Mouse (Mus musculus): ENCODE results near the gene Elovl5. TPM values are rescaled to one million over a fixed set of nuclear protein-coding genes. Genes with fewer than 3 reads are reported as not detected.

The Elovl5 gene
- polyA plus RNA-seq, 1 experiment = 45.1 TPM

- peak overlapping the region; percentile 83 for H3K4me2 ChIP-seq (ENCODE audit: low read depth)
- no peaks in the 10 kb centered on the region for H3K27me3 ChIP-seq (ENCODE audit: control insufficient read depth, insufficient read depth, insufficient read length)
- H3ac ChIP-seq (ENCODE audit: control insufficient read depth, insufficient read length) = peak overlapping the region; percentile 77
- H3K36me3 ChIP-seq (ENCODE audit: control insufficient read depth, insufficient read depth) = peaks cover 5% of the 10 kb centered on the region
- peaks cover 49% of the 10 kb centered on the region for H3K79me2 ChIP-seq (ENCODE audit: control insufficient read depth, insufficient read depth)
- TF ChIP-seq TCF12 (IDR thresholded peaks at IDR 0.05; ENCODE audit: insufficient read depth, poor library complexity, severe bottlenecking) (no peak), MYOG (IDR thresholded peaks at IDR 0.05; ENCODE audit: control insufficient read depth in 1 of 3, insufficient read depth in 1 of 3, insufficient read length in 2 of 3, low read depth in 2 of 3) (peak in 1 of 3 experiments; percentile 60), TCF3 (IDR thresholded peaks at IDR 0.05; ENCODE audit: insufficient read length, low read depth) (no peak), MYOD1 (IDR thresholded peaks at IDR 0.05; ENCODE audit: control insufficient read depth in 1 of 3, insufficient read length in 2 of 3, low read depth in 2 of 3) (peak in 1 of 3 experiments; percentile 77)
- H3K4me3 ChIP-seq = peak overlapping the region; percentile 56
Measured at GRCm38 (mm10) chr9:77917622-77918131, 513 bp downstream of the Elovl5 start.

- peaks cover 54% of the 10 kb centered on the region for H3K79me2 ChIP-seq (ENCODE audit: control insufficient read depth, insufficient read depth)
- peak overlapping the region; percentile 56 for H3K4me3 ChIP-seq
- peaks cover 5% of the 10 kb centered on the region for H3K36me3 ChIP-seq (ENCODE audit: control insufficient read depth, insufficient read depth)
- H3K27me3 ChIP-seq (ENCODE audit: control insufficient read depth, insufficient read depth, insufficient read length) = no peaks in the 10 kb centered on the region
- H3K4me2 ChIP-seq (ENCODE audit: low read depth) = peak overlapping the region; percentile 83
- no peak for TF ChIP-seq REST (IDR thresholded peaks at IDR 0.05; ENCODE audit: insufficient read depth, insufficient read length)
- TF ChIP-seq POLR2A (IDR thresholded peaks at IDR 0.05; ENCODE audit: insufficient read length, low read depth) = no peak
- no peak for TF ChIP-seq MYOD1 (IDR thresholded peaks at IDR 0.05; ENCODE audit: control insufficient read depth in 1 of 3, insufficient read length in 2 of 3, low read depth in 2 of 3)
- TF ChIP-seq E2F4 (IDR thresholded peaks at IDR 0.05; ENCODE audit: insufficient read depth) = no peak
- TF ChIP-seq SRF (IDR thresholded peaks at IDR 0.05; ENCODE audit: control insufficient read depth, insufficient read length, low read depth) = no peak
- TF ChIP-seq USF1 (IDR thresholded peaks at IDR 0.05; ENCODE audit: low read depth) = no peak
- TF ChIP-seq POLR2AphosphoS2 (IDR thresholded peaks at IDR 0.05; ENCODE audit: insufficient read length, low read depth) = no peak
- no peak for TF ChIP-seq CEBPB (IDR thresholded peaks at IDR 0.05; ENCODE audit: insufficient read depth, poor library complexity, severe bottlenecking)
- TF ChIP-seq TCF12 (IDR thresholded peaks at IDR 0.05; ENCODE audit: insufficient read depth, poor library complexity, severe bottlenecking) = no peak
- TF ChIP-seq TCF3 (IDR thresholded peaks at IDR 0.05; ENCODE audit: insufficient read length, low read depth) = no peak
- TF ChIP-seq MAX (IDR thresholded peaks at IDR 0.05; ENCODE audit: low read depth) = no peak
- no peak for TF ChIP-seq MYOG (IDR thresholded peaks at IDR 0.05; ENCODE audit: control insufficient read depth in 1 of 3, insufficient read depth in 1 of 3, insufficient read length in 2 of 3, low read depth in 2 of 3)
- peak overlapping the region; percentile 77 for H3ac ChIP-seq (ENCODE audit: control insufficient read depth, insufficient read length)
Measured at GRCm38 (mm10) chr9:77918211-77918610, 1.0 kb downstream of the Elovl5 start.

- no peak overlapping the region for H3ac ChIP-seq (ENCODE audit: control insufficient read depth, insufficient read length)
- H3K36me3 ChIP-seq (ENCODE audit: control insufficient read depth, insufficient read depth) = peaks cover 5% of the 10 kb centered on the region
- H3K79me2 ChIP-seq (ENCODE audit: control insufficient read depth, insufficient read depth) = peaks cover 61% of the 10 kb centered on the region
- H3K27me3 ChIP-seq (ENCODE audit: control insufficient read depth, insufficient read depth, insufficient read length) = no peaks in the 10 kb centered on the region
- H3K4me2 ChIP-seq (ENCODE audit: low read depth) = peak overlapping the region; percentile 83
- peak overlapping the region; percentile 56 for H3K4me3 ChIP-seq
- TF ChIP-seq POLR2A (IDR thresholded peaks at IDR 0.05; ENCODE audit: insufficient read length, low read depth) = no peak
- TF ChIP-seq MYOG (IDR thresholded peaks at IDR 0.05; ENCODE audit: control insufficient read depth in 1 of 3, insufficient read depth in 1 of 3, insufficient read length in 2 of 3, low read depth in 2 of 3) = no peak
- no peak for TF ChIP-seq CEBPB (IDR thresholded peaks at IDR 0.05; ENCODE audit: insufficient read depth, poor library complexity, severe bottlenecking)
- TF ChIP-seq E2F4 (IDR thresholded peaks at IDR 0.05; ENCODE audit: insufficient read depth) = no peak
- TF ChIP-seq POLR2AphosphoS2 (IDR thresholded peaks at IDR 0.05; ENCODE audit: insufficient read length, low read depth) = no peak
- no peak for TF ChIP-seq USF1 (IDR thresholded peaks at IDR 0.05; ENCODE audit: low read depth)
- TF ChIP-seq MAX (IDR thresholded peaks at IDR 0.05; ENCODE audit: low read depth) = no peak
- TF ChIP-seq TCF3 (IDR thresholded peaks at IDR 0.05; ENCODE audit: insufficient read length, low read depth) = no peak
- no peak for TF ChIP-seq REST (IDR thresholded peaks at IDR 0.05; ENCODE audit: insufficient read depth, insufficient read length)
- no peak for TF ChIP-seq SRF (IDR thresholded peaks at IDR 0.05; ENCODE audit: control insufficient read depth, insufficient read length, low read depth)
- no peak for TF ChIP-seq MYOD1 (IDR thresholded peaks at IDR 0.05; ENCODE audit: control insufficient read depth in 1 of 3, insufficient read length in 2 of 3, low read depth in 2 of 3)
- TF ChIP-seq TCF12 (IDR thresholded peaks at IDR 0.05; ENCODE audit: insufficient read depth, poor library complexity, severe bottlenecking) = no peak
Measured at GRCm38 (mm10) chr9:77918961-77919670, 2.0 kb downstream of the Elovl5 start.

- Histone ChIP-seq H3K4me2 (ENCODE audit: low read depth) (no peak overlapping the region), H3K79me2 (ENCODE audit: control insufficient read depth, insufficient read depth) (peaks cover 75% of the 10 kb centered on the region), H3ac (ENCODE audit: control insufficient read depth, insufficient read length) (no peak overlapping the region), H3K4me3 (no peak overlapping the region), H3K27me3 (ENCODE audit: control insufficient read depth, insufficient read depth, insufficient read length) (no peaks in the 10 kb centered on the region), H3K36me3 (ENCODE audit: control insufficient read depth, insufficient read depth) (peaks cover 5% of the 10 kb centered on the region)
- no peak for TF ChIP-seq MYOG (IDR thresholded peaks at IDR 0.05; ENCODE audit: control insufficient read depth in 1 of 3, insufficient read depth in 1 of 3, insufficient read length in 2 of 3, low read depth in 2 of 3)
- TF ChIP-seq POLR2AphosphoS2 (IDR thresholded peaks at IDR 0.05; ENCODE audit: insufficient read length, low read depth) = no peak
- TF ChIP-seq MYOD1 (IDR thresholded peaks at IDR 0.05; ENCODE audit: control insufficient read depth in 1 of 3, insufficient read length in 2 of 3, low read depth in 2 of 3) = no peak
Measured at GRCm38 (mm10) chr9:77920481-77920880, 3.3 kb downstream of the Elovl5 start.

All from myocyte (in vitro differentiated cells).